Mouse (Mus musculus) G1E (cell line): ENCODE measurements around the gene Sacs. TPM values are rescaled to one million over a fixed set of nuclear protein-coding genes. Genes with fewer than 3 reads are reported as not detected.
A peak's percentile ranks its signal among the peaks of the same experiment; 100 is the strongest.

Experiments
- ATAC-seq: 2 replicates; pipeline ENCODE4 v1.8.0; 2016; ENCODE audit warnings: mild to moderate bottlenecking; ENCODE audit not compliant: insufficient number of reproducible peaks, poor library complexity, low FRiP score, severe bottlenecking; ENCODE audit errors: extremely low read depth
- DNase-seq: peaks from one replicate; pipeline ENCODE4 v3.0.0; 2012; ENCODE audit warnings: low spot score
- H3K27me3 ChIP-seq: 2 replicates; pipeline ENCODE4 v1.6.1; 2012; ENCODE audit warnings: mild to moderate bottlenecking, low read length, inconsistent platforms; ENCODE audit not compliant: insufficient read depth
- H3K36me3 ChIP-seq: replicated peaks from 2 replicates; pipeline ENCODE3; 2012; ENCODE audit warnings: mild to moderate bottlenecking, inconsistent platforms
- H3K4me1 ChIP-seq: 2 replicates; pipeline ENCODE4 v1.6.1; 2012; ENCODE audit warnings: low read depth, low read length, inconsistent platforms, mixed read lengths; ENCODE audit not compliant: insufficient read depth
- H3K4me3 ChIP-seq: 2 replicates; pipeline ENCODE4 v1.5.1; 2012; ENCODE audit warnings: low read depth, mild to moderate bottlenecking, inconsistent platforms, low read length, moderate library complexity, mixed read lengths
- H3K9me3 ChIP-seq: replicated peaks from 2 replicates; pipeline ENCODE4 v1.6.1; 2012; ENCODE audit warnings: inconsistent platforms
- CTCF ChIP-seq: IDR thresholded peaks from 2 replicates; pipeline ENCODE4 v1.5.1; 2012; ENCODE audit warnings: low read depth, low read length, inconsistent platforms, mixed read lengths
- GATA1 ChIP-seq: IDR thresholded peaks from 2 replicates; pipeline ENCODE4 v1.6.1; 2012; ENCODE audit warnings: borderline replicate concordance, low read length, inconsistent platforms, mixed read lengths
- GATA2 ChIP-seq: IDR thresholded peaks from 2 replicates; pipeline ENCODE4 v1.6.1; 2012; ENCODE audit warnings: low read depth, low read length, inconsistent platforms, borderline replicate concordance
- POLR2AphosphoS5 ChIP-seq: IDR thresholded peaks from 2 replicates; pipeline ENCODE4 v1.6.1; 2012; ENCODE audit warnings: low read depth, low read length, inconsistent platforms; ENCODE audit not compliant: insufficient replicate concordance
- TAL1 ChIP-seq: conservative IDR thresholded peaks from 2 replicates; pipeline ENCODE4 v1.6.1; 2012; ENCODE audit warnings: low read depth, low read length, inconsistent platforms, mixed read lengths
- polyA plus RNA-seq: library from polyadenylated mRNA; stranded (reverse); fragments of >175 nt; gene quantifications from 2 replicates; pipeline ENCODE4 v1.2.3, GENCODE M21; 2012
- total RNA-seq, 2 experiments: library from RNA; stranded (forward) in 1 of 2; stranded (reverse) in 1 of 2; fragments of 200-1000 nt in 1 of 2; fragments of >200 nt in 1 of 2; fragmentation: Nextera tagmentation in 1 of 2; gene quantifications; 2 replicates each; pipeline ENCODE4 v1.2.3; 2014 to 2017

The Sacs gene
- total and polyA plus RNA-seq, 3 experiments, result 0.53 to 23.3 (median 19.0) TPM

GRCm38 (mm10) chr14:61226151-61226550, 87.9 kb downstream of the Sacs start:
- Histone ChIP-seq H3K9me3 (no peaks in the 10 kb centered on the region), H3K27me3 (0 out of 2 replicates have a peak, but pooled peaks cover 3% of the 10 kb centered on the region), H3K4me1 (peaks cover 49% of the 10 kb centered on the region), H3K4me3 (no peak overlapping the region), H3K36me3 (no peaks in the 10 kb centered on the region)
- DNase-seq (no peak), ATAC-seq (no peak)
- no peak for TF ChIP-seq TAL1
- no peak for TF ChIP-seq GATA2
- no peak for TF ChIP-seq CTCF
- TF ChIP-seq POLR2AphosphoS5, result no peak
- no peak for TF ChIP-seq GATA1

GRCm38 (mm10) chr14:61229763-61230162, 91.5 kb downstream of the Sacs start:
- Histone ChIP-seq H3K36me3 (no peaks in the 10 kb centered on the region), H3K9me3 (no peaks in the 10 kb centered on the region), H3K4me3 (peak overlapping the region; percentile 39; the same call in 1 of the 2 replicates), H3K4me1 (peaks cover 53% of the 10 kb centered on the region), H3K27me3 (no peaks in the 10 kb centered on the region)
- ATAC-seq (peak; percentile 99), DNase-seq (peak; percentile 55)
- TF ChIP-seq TAL1, result peak; percentile 88
- no peak for TF ChIP-seq GATA2

DNA sequence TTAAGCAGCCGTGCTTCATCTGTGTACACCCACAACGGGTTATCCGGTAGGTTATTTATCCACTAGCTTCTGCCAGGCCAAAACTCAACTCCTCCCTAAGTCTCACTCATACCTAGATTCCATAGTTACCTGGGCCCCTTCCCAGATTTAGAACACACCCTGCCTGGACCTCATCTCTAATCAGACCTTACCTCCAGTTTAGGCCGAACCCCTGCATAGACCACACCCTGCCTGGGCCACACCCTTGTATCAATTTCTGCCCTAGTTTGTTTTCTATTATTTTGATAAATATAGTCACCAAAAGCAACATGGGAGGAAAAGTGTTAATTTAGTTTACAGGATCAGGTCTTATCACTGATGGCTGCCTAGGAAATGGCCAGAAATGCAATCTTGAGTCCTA, 91.9 kb downstream of the Sacs start:
- 0 out of 2 replicates have a peak, but pooled peaks have one; percentile 5 for ATAC-seq
- H3K27me3 ChIP-seq, result no peaks in the 10 kb centered on the region
- H3K36me3 ChIP-seq, result no peaks in the 10 kb centered on the region
- DNase-seq, result no peak
- H3K9me3 ChIP-seq, result no peaks in the 10 kb centered on the region
- H3K4me3 ChIP-seq, result peak overlapping the region; percentile 39; the same call in 1 of the 2 replicates
- peaks cover 53% of the 10 kb centered on the region for H3K4me1 ChIP-seq
- TF ChIP-seq GATA1, result no peak
- no peak for TF ChIP-seq POLR2AphosphoS5
- no peak for TF ChIP-seq TAL1
- TF ChIP-seq GATA2, result no peak
- no peak for TF ChIP-seq CTCF

GRCm38 (mm10) chr14:61232016-61232568, 93.8 kb downstream of the Sacs start:
- Histone ChIP-seq H3K4me3 (no peak overlapping the region), H3K36me3 (no peaks in the 10 kb centered on the region), H3K27me3 (no peaks in the 10 kb centered on the region), H3K9me3 (no peaks in the 10 kb centered on the region), H3K4me1 (peaks cover 46% of the 10 kb centered on the region)
- TF ChIP-seq CTCF, result no peak
- TF ChIP-seq GATA1, result no peak
- no peak for TF ChIP-seq TAL1
- no peak for TF ChIP-seq GATA2
- no peak for TF ChIP-seq POLR2AphosphoS5
- DNase-seq (no peak), ATAC-seq (no peak)

DNA sequence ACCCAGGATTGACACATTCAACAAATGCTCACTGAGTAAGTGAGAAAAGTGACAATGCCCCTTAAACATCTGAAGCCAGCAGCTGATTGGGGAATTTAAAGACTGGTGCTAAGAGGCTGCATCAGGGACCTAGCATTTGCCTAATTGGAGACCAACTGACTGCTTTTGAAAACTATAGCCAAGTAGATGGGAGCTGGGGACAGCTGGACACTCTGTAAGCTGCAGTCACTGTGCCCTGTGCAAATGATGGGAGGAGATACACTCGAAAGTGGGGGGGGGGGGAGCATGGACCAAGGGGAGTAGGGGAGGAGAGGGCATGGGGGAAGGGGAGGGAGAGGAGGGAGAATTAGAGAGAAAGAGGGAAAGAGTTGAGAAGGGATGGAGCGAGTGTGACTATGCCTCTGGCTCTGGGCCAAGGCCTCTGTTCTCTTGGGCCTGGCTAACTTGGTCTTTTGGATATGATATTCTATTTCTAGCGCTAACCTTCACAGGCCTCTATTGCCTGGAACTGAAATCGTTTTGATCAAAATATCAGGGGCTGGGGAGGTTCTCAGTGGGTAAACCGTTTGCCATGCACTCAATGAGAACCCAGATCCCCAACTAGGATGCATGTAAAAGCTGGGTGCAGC, 97.7 kb downstream of the Sacs start:
- H3K4me3 ChIP-seq, result no peak overlapping the region
- H3K9me3 ChIP-seq, result no peaks in the 10 kb centered on the region
- TF ChIP-seq POLR2AphosphoS5 (no peak), GATA2 (no peak), GATA1 (no peak), TAL1 (no peak)
- ATAC-seq (no peak), DNase-seq (no peak)
- H3K4me1 ChIP-seq, result peaks cover 31% of the 10 kb centered on the region
- no peaks in the 10 kb centered on the region for H3K27me3 ChIP-seq
- no peaks in the 10 kb centered on the region for H3K36me3 ChIP-seq

GRCm38 (mm10) chr14:61237101-61237654, 98.9 kb downstream of the Sacs start:
- H3K36me3 ChIP-seq, result no peaks in the 10 kb centered on the region
- no peaks in the 10 kb centered on the region for H3K9me3 ChIP-seq
- no peak overlapping the region for H3K4me3 ChIP-seq
- no peaks in the 10 kb centered on the region for H3K27me3 ChIP-seq
- peaks cover 19% of the 10 kb centered on the region for H3K4me1 ChIP-seq
- no peak for TF ChIP-seq CTCF
- no peak for ATAC-seq
- no peak for DNase-seq
